Mouse (Mus musculus) stomach, embryonic 16.5 days (tissue): ENCODE measurements around the gene Zfp143. TPM values are rescaled to one million over a fixed set of nuclear protein-coding genes. Genes with fewer than 3 reads are reported as not detected.

Experiments
- ATAC-seq: fragments of 200-750 bp; cut with Nextera tagmentation; 2 replicates; pipeline ENCODE4 v1.8.0; 2017; ENCODE audit warnings: moderate number of reproducible peaks, moderate TSS enrichment; ENCODE audit not compliant: insufficient read depth, low FRiP score
- H3K27ac ChIP-seq: fragments of 300-500 bp; sonication (generic); 2 replicates; pipeline ENCODE4 v1.5.1; 2014; ENCODE audit warnings: low read length
- H3K27me3 ChIP-seq: fragments of 300-500 bp; sonication (generic); 2 replicates; pipeline ENCODE4 v1.6.1; 2014; ENCODE audit warnings: low read length, control low read depth, mixed read lengths; ENCODE audit not compliant: control insufficient read depth, insufficient read depth
- H3K36me3 ChIP-seq: fragments of 300-500 bp; sonication (generic); 2 replicates; pipeline ENCODE4 v1.6.1; 2014; ENCODE audit warnings: low read length; ENCODE audit not compliant: control insufficient read depth, insufficient read depth
- H3K4me1 ChIP-seq: fragments of 300-500 bp; sonication (generic); 2 replicates; pipeline ENCODE4 v1.6.1; 2014; ENCODE audit warnings: low read length, control low read depth, mixed read lengths; ENCODE audit not compliant: control insufficient read depth, insufficient read depth
- H3K4me2 ChIP-seq: fragments of 300-500 bp; sonication (generic); 2 replicates; pipeline ENCODE4 v1.6.1; 2014; ENCODE audit warnings: low read depth, low read length, mixed read lengths
- H3K4me3 ChIP-seq: fragments of 300-500 bp; sonication (generic); replicated peaks from 2 replicates; pipeline ENCODE4 v1.5.1; 2014; ENCODE audit warnings: mild to moderate bottlenecking, low read length
- H3K9ac ChIP-seq: fragments of 300-500 bp; sonication (generic); 2 replicates; pipeline ENCODE4 v1.6.1; 2014; ENCODE audit warnings: low read length
- H3K9me3 ChIP-seq: fragments of 300-500 bp; sonication (generic); replicated peaks from 2 replicates; pipeline ENCODE4 v1.6.1; 2016; ENCODE audit warnings: low read length, control low read depth; ENCODE audit not compliant: control insufficient read depth
- WGBS: fragments of 180-500 bp; shearing (Covaris S2); extraction: QIAGEN DNeasy Blood & Tissue Kit; methylation state at CpG from one replicate; pipeline ENCODE4 v1.1.7; 2014; 5-methylcytosine and 5-hydroxymethylcytosine counted together
- polyA plus RNA-seq: library from polyadenylated mRNA; unstranded; fragments of >200 nt; fragmentation: Nextera tagmentation; extraction: Ambion mirVana; gene quantifications from 2 replicates; pipeline ENCODE4 v1.2.1, GENCODE M21; 2015

Gene Zfp143
- polyA plus RNA-seq, 1 experiment from 2014 or later = 15.0 TPM

DNA sequence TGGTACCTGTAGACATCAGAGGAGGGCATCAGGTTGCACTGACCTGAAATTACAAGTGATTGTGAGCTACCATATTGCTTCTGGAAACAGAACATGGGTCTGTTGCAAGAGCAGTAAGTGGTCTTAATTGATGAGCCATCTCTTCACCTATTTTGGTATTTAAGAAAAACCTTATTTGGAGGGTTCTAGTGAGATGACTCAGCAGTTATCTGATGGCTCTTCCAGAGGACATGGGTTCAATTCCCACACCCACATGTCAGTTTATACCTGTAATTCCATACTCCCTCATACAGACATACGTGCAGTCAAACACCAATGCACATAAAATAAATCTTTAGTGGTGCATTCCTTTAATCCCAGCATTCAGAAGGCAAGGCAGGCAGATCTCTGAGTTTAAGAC lies 82.8 kb downstream of the Zfp143 start:
- no peak overlapping the region for H3K4me2 ChIP-seq
- H3K36me3 ChIP-seq = peaks cover 18% of the 10 kb centered on the region
- no peak for ATAC-seq
- H3K4me1 ChIP-seq = no peaks in the 10 kb centered on the region
- no peaks in the 10 kb centered on the region for H3K27me3 ChIP-seq
- WGBS = 98% methylated on average over 1 of the region's 1 CpGs
- no peak overlapping the region for H3K9ac ChIP-seq
- H3K4me3 ChIP-seq = no peak overlapping the region
- H3K27ac ChIP-seq = no peak overlapping the region
- no peaks in the 10 kb centered on the region for H3K9me3 ChIP-seq

Other genes starting within 250 kb of the Zfp143 start
- 1.8 and 1.9 TPM in 2 replicates for gene Scube2, start 195.5 kb upstream of the Zfp143 start, polyA plus RNA-seq
- gene Dennd5a, start 100.7 kb upstream of the Zfp143 start, polyA plus RNA-seq = 24.7 and 27.3 TPM in 2 replicates
- gene Tmem41b, start 74.3 kb upstream of the Zfp143 start, polyA plus RNA-seq = 67.5 and 73.8 TPM in 2 replicates
- 49.4 and 49.5 TPM in 2 replicates for gene Ipo7, start 42.9 kb upstream of the Zfp143 start, polyA plus RNA-seq
- gene Wee1, start 60.8 kb downstream of the Zfp143 start, polyA plus RNA-seq = 17.9 and 18.9 TPM in 2 replicates
- gene Swap70, start 160.5 kb downstream of the Zfp143 start, polyA plus RNA-seq = 23.2 and 25.8 TPM in 2 replicates